Mouse (Mus musculus): Measurements from ENCODE around the gene Trap1. TPM values are rescaled to one million over a fixed set of nuclear protein-coding genes. Genes with fewer than 3 reads are reported as not detected.
"Not testable (repeated sequence)": the region's sequence is repeated elsewhere in the genome, so short reads cannot be mapped to it uniquely, and the experiment has no call there.

Trap1 gene
- polyA plus RNA-seq, 1 experiment from 2014 or later = 85.2 TPM

DNA sequence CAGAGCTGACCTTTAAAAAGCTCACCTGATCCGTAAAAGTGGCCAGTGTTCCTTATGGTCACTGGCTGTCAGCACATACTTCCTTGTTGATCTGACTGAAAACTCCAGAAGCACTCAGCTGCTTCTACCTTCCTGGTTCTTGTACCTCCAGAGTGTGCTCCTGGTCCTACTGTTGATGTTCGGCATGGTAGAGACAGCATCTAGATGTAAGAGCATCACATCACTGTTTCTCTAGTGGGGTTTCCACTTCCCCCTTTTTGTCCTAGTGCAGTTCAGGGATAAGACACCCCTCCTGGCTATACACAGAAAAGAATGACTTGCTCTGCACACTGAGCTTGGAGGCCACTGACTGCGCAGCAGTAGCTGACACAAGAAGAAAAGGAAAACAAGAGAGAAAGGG lies 43.2 kb downstream of the Trap1 start:
- Histone ChIP-seq H3K4me1 (no peaks in the 10 kb centered on the region), H3K27ac (no peak overlapping the region), H3K4me2 (replicated peaks) (no peak overlapping the region), H3K4me3 (no peak overlapping the region), H3K9me3 (no peaks in the 10 kb centered on the region), H3K9ac (no peak overlapping the region), H3K36me3 (peaks cover 32% of the 10 kb centered on the region), H3K27me3 (no peaks in the 10 kb centered on the region)
- 86% methylated on average over 3 of the region's 3 CpGs for WGBS
- ATAC-seq (ENCODE audit: low FRiP score, low read depth) = no peak

GRCm38 (mm10) chr16:4033971-4034370 lies 43.7 kb downstream of the Trap1 start:
- Histone ChIP-seq H3K36me3 (peaks cover 27% of the 10 kb centered on the region), H3K4me2 (replicated peaks) (no peak overlapping the region), H3K27ac (no peak overlapping the region), H3K4me1 (no peaks in the 10 kb centered on the region), H3K27me3 (no peaks in the 10 kb centered on the region), H3K4me3 (no peak overlapping the region), H3K9me3 (no peaks in the 10 kb centered on the region), H3K9ac (no peak overlapping the region)
- 84% methylated on average over 5 of the region's 5 CpGs for WGBS
- no peak for ATAC-seq (ENCODE audit: low FRiP score, low read depth)

DNA sequence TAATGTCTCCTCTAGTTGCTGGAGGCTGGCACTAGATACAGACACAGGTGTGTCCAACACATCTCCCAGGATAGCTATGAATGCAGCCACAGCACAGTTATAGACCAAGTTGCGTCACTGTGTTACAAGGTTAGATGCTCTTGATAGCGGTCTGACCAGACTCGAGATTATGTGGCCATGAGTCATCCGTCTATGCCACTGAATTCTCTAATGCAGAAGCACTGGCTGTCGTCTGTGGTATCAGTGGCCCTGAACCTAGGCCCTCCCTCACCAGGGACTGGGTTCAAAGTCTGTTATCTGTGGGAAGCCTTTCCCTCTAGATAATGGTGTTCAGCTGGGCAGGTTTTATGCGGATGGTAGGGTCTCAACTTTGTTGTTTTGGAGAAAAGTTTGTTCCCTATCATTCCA lies 45.3 kb downstream of the Trap1 start:
- H3K36me3 ChIP-seq = peaks cover 11% of the 10 kb centered on the region
- H3K9me3 ChIP-seq = no peaks in the 10 kb centered on the region
- no peak overlapping the region for H3K4me3 ChIP-seq
- 88% methylated on average over 6 of the region's 6 CpGs for WGBS
- no peak overlapping the region for H3K9ac ChIP-seq
- H3K27me3 ChIP-seq = no peaks in the 10 kb centered on the region
- no peak overlapping the region for H3K27ac ChIP-seq
- H3K4me2 ChIP-seq (replicated peaks) = no peak overlapping the region
- no peak for ATAC-seq (ENCODE audit: low FRiP score, low read depth)
- no peaks in the 10 kb centered on the region for H3K4me1 ChIP-seq

DNA sequence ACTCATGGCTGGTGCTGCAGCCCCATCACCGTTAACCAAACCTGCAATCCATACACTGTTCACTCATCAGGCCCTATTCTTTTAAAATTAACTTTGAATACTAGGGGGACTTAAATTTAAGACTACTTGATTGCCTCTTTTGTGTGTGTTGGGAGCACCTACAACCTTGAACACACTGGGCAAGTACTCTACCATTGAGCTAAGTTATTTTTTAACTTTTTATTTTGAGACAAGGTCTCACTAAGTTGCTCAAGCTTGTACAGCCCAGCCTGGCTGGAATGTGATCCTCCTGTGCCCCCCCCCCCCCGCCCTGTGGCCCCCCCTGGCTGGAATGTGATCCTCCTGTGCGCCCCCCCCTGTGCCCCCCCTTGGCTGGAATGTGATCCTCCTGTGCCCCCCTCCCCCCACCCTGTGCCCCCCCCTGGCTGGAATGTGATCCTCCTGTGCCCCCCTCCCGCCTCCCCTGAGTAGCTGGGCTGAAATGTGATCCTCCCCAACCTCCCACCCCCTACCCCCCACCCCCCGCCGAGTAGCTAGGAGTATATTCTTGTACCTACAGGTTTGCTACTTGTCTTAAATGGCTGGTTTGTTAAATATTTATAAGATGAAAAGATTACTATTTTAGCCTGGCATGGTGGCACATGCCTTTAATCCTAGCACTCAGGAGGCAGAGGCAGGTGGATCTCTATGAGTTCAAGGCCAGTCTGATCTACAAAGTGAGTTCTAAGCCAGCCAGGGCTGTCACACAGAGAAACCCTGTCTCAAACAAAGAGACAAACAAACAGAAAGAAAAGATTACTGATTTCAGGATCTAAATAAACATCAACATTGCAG lies 46.0 kb downstream of the Trap1 start:
- Histone ChIP-seq H3K4me1 (no peaks in the 10 kb centered on the region), H3K27ac (no peak overlapping the region), H3K9ac (no peak overlapping the region), H3K4me3 (no peak overlapping the region), H3K4me2 (replicated peaks) (no peak overlapping the region), H3K36me3 (peaks cover 4% of the 10 kb centered on the region; the same call in 1 of the 2 replicates), H3K9me3 (no peaks in the 10 kb centered on the region), H3K27me3 (no peaks in the 10 kb centered on the region)
- 50% methylated on average over 4 of the region's 6 CpGs for whole genome bisulfite sequencing
- ATAC-seq (ENCODE audit: low FRiP score, low read depth) = no peak

GRCm38 (mm10) chr16:4030501-4030900 lies 47.1 kb downstream of the Trap1 start:
- Histone ChIP-seq H3K4me1 (no peaks in the 10 kb centered on the region), H3K9ac (no peak overlapping the region), H3K4me3 (no peak overlapping the region), H3K4me2 (replicated peaks) (no peak overlapping the region), H3K27ac (no peak overlapping the region), H3K36me3 (no peaks in the 10 kb centered on the region), H3K9me3 (no peaks in the 10 kb centered on the region), H3K27me3 (no peaks in the 10 kb centered on the region)
- ATAC-seq (ENCODE audit: low FRiP score, low read depth) = no peak
- WGBS = 92% methylated on average over 10 of the region's 10 CpGs

DNA sequence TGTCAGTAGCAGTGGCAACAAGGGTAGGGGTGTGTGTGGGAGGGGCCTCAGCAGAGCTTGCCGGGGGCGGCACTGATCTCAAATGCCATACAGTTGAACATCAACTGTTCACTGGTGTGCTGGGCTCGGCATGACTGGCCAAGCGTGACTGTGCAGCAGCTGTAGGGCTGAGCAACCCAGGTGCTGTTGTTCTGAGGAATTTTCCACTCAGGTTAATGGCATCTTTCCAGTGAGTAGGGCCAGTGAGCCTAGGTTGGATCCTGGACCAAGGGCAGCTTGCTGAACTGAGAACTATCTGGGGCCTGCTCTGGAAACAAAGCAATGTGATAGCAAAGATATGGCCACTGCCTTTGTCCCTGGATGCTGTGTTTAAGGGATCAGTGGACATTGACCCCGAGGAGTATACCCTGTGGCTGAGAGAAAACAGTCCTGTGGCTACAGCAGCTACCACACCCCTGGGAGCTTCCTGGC lies 48.2 kb downstream of the Trap1 start:
- no peak overlapping the region for H3K27ac ChIP-seq
- no peak overlapping the region for H3K9ac ChIP-seq
- H3K4me3 ChIP-seq = no peak overlapping the region
- H3K4me2 ChIP-seq (replicated peaks) = no peak overlapping the region
- no peak for ATAC-seq (ENCODE audit: low FRiP score, low read depth)
- no peaks in the 10 kb centered on the region for H3K27me3 ChIP-seq
- H3K36me3 ChIP-seq = no peaks in the 10 kb centered on the region
- no peaks in the 10 kb centered on the region for H3K9me3 ChIP-seq
- 88% methylated on average over 5 of the region's 5 CpGs for WGBS
- H3K4me1 ChIP-seq = no peaks in the 10 kb centered on the region

DNA sequence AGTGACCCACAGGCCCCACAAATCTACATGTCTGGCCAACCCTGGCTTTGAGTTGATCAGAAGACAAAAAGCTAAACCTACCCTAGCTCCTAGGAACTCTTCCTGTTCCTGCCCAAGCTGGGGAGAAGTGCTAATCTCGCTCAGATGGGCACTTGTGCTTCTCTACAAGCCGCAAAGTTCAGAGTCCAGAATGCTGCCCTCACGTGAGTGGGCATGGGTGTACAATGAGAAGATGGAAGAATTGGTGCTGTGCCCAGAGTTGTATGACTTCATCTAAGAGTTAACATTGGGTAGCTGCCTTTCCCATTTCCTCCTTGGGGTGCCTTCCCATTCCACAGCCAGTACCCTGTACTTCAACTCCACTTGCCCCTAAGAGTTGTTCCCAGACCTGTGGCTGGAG lies 50.4 kb downstream of the Trap1 start:
- H3K4me1 ChIP-seq = no peaks in the 10 kb centered on the region
- H3K4me2 ChIP-seq (replicated peaks) = no peak overlapping the region
- H3K36me3 ChIP-seq = no peaks in the 10 kb centered on the region
- no peak overlapping the region for H3K27ac ChIP-seq
- 77% methylated on average over 3 of the region's 3 CpGs for WGBS
- H3K9me3 ChIP-seq = no peaks in the 10 kb centered on the region
- no peak for ATAC-seq (ENCODE audit: low FRiP score, low read depth)
- H3K4me3 ChIP-seq = no peak overlapping the region
- no peak overlapping the region for H3K9ac ChIP-seq
- no peaks in the 10 kb centered on the region for H3K27me3 ChIP-seq

DNA sequence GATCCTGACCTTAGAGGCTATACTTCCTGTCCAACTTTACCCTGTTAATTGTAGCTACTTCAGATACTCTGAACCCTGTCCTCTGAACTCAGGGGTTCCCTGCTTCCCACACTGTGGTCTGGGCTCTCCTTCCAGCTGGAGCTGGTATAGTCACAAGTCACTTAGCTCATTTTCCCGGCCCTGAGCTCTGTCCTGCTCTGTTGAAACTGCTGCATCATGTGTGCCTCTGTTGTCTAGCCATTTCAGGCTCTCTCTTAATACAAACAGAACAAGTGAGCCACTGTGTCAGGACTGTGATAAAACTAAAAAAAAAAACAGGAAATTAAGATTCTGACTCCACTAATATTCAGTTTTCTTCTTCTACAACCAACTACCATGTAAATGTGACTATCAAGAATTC lies 51.0 kb downstream of the Trap1 start:
- 62% methylated on average over 1 of the region's 1 CpGs for WGBS
- H3K27ac ChIP-seq = no peak overlapping the region
- no peaks in the 10 kb centered on the region for H3K4me1 ChIP-seq
- no peaks in the 10 kb centered on the region for H3K9me3 ChIP-seq
- no peaks in the 10 kb centered on the region for H3K36me3 ChIP-seq
- no peaks in the 10 kb centered on the region for H3K27me3 ChIP-seq
- no peak overlapping the region for H3K4me2 ChIP-seq (replicated peaks)
- H3K4me3 ChIP-seq = no peak overlapping the region
- no peak for ATAC-seq (ENCODE audit: low FRiP score, low read depth)
- no peak overlapping the region for H3K9ac ChIP-seq

- Histone ChIP-seq H3K4me3 (no peak overlapping the region), H3K4me2 (replicated peaks) (no peak overlapping the region), H3K27ac (no peak overlapping the region), H3K9ac (no peak overlapping the region), H3K4me1 (no peaks in the 10 kb centered on the region), H3K27me3 (no peaks in the 10 kb centered on the region), H3K9me3 (no peaks in the 10 kb centered on the region), H3K36me3 (no peaks in the 10 kb centered on the region)
- 72% methylated on average over 4 of the region's 4 CpGs for WGBS
- ATAC-seq (ENCODE audit: low FRiP score, low read depth) = no peak
Observed at GRCm38 (mm10) chr16:4022719-4023118, 54.9 kb downstream of the Trap1 start.

- Histone ChIP-seq H3K4me3 (no peak overlapping the region), H3K36me3 (no peaks in the 10 kb centered on the region), H3K4me2 (replicated peaks) (no peak overlapping the region), H3K27ac (no peak overlapping the region), H3K27me3 (no peaks in the 10 kb centered on the region), H3K9ac (no peak overlapping the region), H3K9me3 (no peaks in the 10 kb centered on the region), H3K4me1 (no peaks in the 10 kb centered on the region)
- 80% methylated on average over 1 of the region's 1 CpGs for WGBS
- ATAC-seq (ENCODE audit: low FRiP score, low read depth) = no peak
Observed at GRCm38 (mm10) chr16:4021241-4021640, 56.4 kb downstream of the Trap1 start.

- not testable (repeated sequence) for H3K9ac ChIP-seq; H3K4me1 ChIP-seq; H3K27me3 ChIP-seq; H3K4me2 ChIP-seq (replicated peaks); H3K36me3 ChIP-seq; H3K4me3 ChIP-seq; H3K27ac ChIP-seq; ATAC-seq (ENCODE audit: low FRiP score, low read depth)
- H3K9me3 ChIP-seq = peaks cover 12% of the 10 kb centered on the region; the same call in 1 of the 2 replicates
- 67% methylated on average over 6 of the region's 6 CpGs for WGBS
Observed at GRCm38 (mm10) chr16:4017466-4017865, 60.2 kb downstream of the Trap1 start.

DNA sequence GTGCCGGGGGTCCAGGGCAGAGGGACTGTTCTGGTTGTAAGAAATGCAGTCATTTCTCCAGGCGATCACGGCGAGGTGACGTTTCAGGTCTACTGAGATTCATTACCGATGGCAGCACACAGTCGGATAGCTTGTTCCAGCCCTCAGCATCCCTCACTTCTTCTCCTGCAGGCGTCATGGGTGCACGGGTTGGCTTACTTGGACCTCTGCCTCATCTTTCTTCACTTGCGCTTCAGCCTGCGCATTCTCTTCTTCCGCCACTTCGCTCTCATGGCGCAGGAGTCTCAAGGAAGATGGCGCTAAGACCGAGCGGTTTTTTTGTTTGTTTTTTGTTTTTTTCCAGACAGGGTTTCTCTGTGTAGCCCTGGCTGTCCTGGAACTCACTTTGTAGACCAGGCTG lies 60.8 kb downstream of the Trap1 start:
- ATAC-seq (ENCODE audit: low FRiP score, low read depth); H3K36me3 ChIP-seq; H3K4me2 ChIP-seq (replicated peaks); H3K4me3 ChIP-seq; H3K27ac ChIP-seq; H3K9ac ChIP-seq; H3K27me3 ChIP-seq; H3K4me1 ChIP-seq: not testable (repeated sequence)
- H3K9me3 ChIP-seq = peaks cover 12% of the 10 kb centered on the region; the same call in 1 of the 2 replicates
- WGBS = 81% methylated on average over 17 of the region's 17 CpGs
